In genomic region chr15:10746303-10747051, GRCm38 (mm10) we compare ENCODE assay signal across 11 mouse cellular contexts. TPM values are rescaled to one million over a fixed set of nuclear protein-coding genes. Genes with fewer than 3 reads are reported as not detected.
DNase-seq lines count a peak whose midpoint lies in the region; ATAC-seq lines count a peak whose summit lies in the region.
"Had no signal": no experiment of that assay in that cellular context is flagged by ENCODE, and none has a peak within 500 bp of the region (broad histone marks: within the 10 kb centered on the region; RNA-seq: fewer than 3 reads in every experiment).

No protein-coding gene starts in this region.

- ATAC-seq in forebrain, embryonic 11.5 days (replicated peaks; ENCODE audit: low FRiP score) = peak; percentile 70; the same call in 1 of the 2 replicates
- ATAC-seq in granulocyte monocyte progenitor cell, adult 5-6 weeks (replicated peaks; ENCODE audit: poor library complexity, severe bottlenecking) = no peak

- WGBS in forebrain, embryonic 11.5 days = 53% methylated on average over 4 of the region's 4 CpGs

- no peak overlapping the region for H3K9ac ChIP-seq in forebrain, embryonic 11.5 days (ENCODE audit: low read length)
- H3K9ac ChIP-seq: heart, embryonic 12.5 days; liver, embryonic 14.5 days had no signal

- H3K4me2 ChIP-seq in forebrain, embryonic 11.5 days (ENCODE audit: low read depth, low read length, severe bottlenecking) = no peak overlapping the region

- peak; percentile 23 for DNase-seq in lung, postnatal 36 days
- DNase-seq in lung, postnatal 14 days = no peak
- no peak for DNase-seq in forebrain, embryonic 11.5 days (ENCODE audit: low spot score)
- peak; percentile 66 for DNase-seq in mesoderm, embryonic 11.5 days (ENCODE audit: low read depth, low spot score)
- DNase-seq in retina, embryonic 14.5 days (ENCODE audit: low spot score) = peak; percentile 17
- no peak for DNase-seq in heart, adult 9 months (ENCODE audit: low spot score in 2 of 2)
- no peak for DNase-seq in thymus, adult 18-20 months

- H3K4me3 ChIP-seq in forebrain, embryonic 11.5 days (ENCODE audit: low read depth, low read length) = no peak overlapping the region
- H3K4me3 ChIP-seq: heart, embryonic 12.5 days had no signal

- no peaks in the 10 kb centered on the region for H3K9me3 ChIP-seq in forebrain, embryonic 11.5 days (ENCODE audit: control insufficient read depth, low read length)
- H3K9me3 ChIP-seq: heart, embryonic 12.5 days had no signal

- H3K27me3 ChIP-seq in forebrain, embryonic 11.5 days (ENCODE audit: control insufficient read depth, insufficient read depth, low read length) = no peaks in the 10 kb centered on the region

- H3K27ac ChIP-seq in forebrain, embryonic 11.5 days (ENCODE audit: low read depth, low read length) = peak overlapping the region; percentile 39; the same call in 1 of the 2 replicates
- H3K27ac ChIP-seq: liver, embryonic 14.5 days had no signal

- H3K4me1 ChIP-seq in forebrain, embryonic 11.5 days (replicated peaks; ENCODE audit: control insufficient read depth, insufficient read depth, low read length) = peaks cover 2% of the 10 kb centered on the region; the same call in 1 of the 2 replicates

- no peaks in the 10 kb centered on the region for H3K36me3 ChIP-seq in forebrain, embryonic 11.5 days (ENCODE audit: control insufficient read depth, insufficient read depth, low read length)
- H3K36me3 ChIP-seq: heart, embryonic 12.5 days had no signal

RNA-seq across cellular contexts. Expression of gene Rai14, which starts 32.1 kb away (rescaled TPM):
- 58.2 and 61.5 TPM in 2 replicates for polyA plus RNA-seq in forebrain, embryonic 11.5 days (2014; fragmentation: Nextera tagmentation; extraction: Ambion mirVana)
- total RNA-seq in granulocyte monocyte progenitor cell, adult 5-6 weeks (2014; fragmentation: Nextera tagmentation) = 6.1 and 6.2 TPM in 2 replicates
- total RNA-seq in granulocyte monocyte progenitor cell, adult 5-6 weeks (2017) = 4.3 and 5.2 TPM in 2 replicates
- total RNA-seq: neutrophil, adult 5-6 weeks had no signal

Comparison
In these comparisons a context has a peak if more than half of its experiments do, and no peak if none do; other contexts are left out.
1. DNase-seq: peak in lung, postnatal 36 days (single experiment), mesoderm, embryonic 11.5 days (single experiment) and retina, embryonic 14.5 days (single experiment); none in lung, postnatal 14 days (single experiment), forebrain, embryonic 11.5 days (single experiment), heart, adult 9 months (0 of 2) and thymus, adult 18-20 months (0 of 2).